Mouse (Mus musculus) midbrain, embryonic 11.5 days (tissue): ENCODE measurements at regions not wholly inside any gene's neighbourhood (a gene's known extent, or its start where the extent isn't known, plus 50 kb on each side); places are given as distances from the start of the nearest gene placed in this dataset.

ENCODE experiments used
- ATAC-seq: fragments of 200-750 bp; cut with Nextera tagmentation; 2 replicates; pipeline ENCODE4 v1.8.0; 2017; ENCODE audit warnings: moderate TSS enrichment, moderate library complexity; ENCODE audit not compliant: low FRiP score
- DNase-seq: peaks from one replicate; pipeline ENCODE4 v3.0.0; 2015; ENCODE audit warnings: low spot score; ENCODE audit errors: missing footprints
- H3K27ac ChIP-seq: fragments of 300-500 bp; sonication (generic); 2 replicates; pipeline ENCODE4 v1.5.1; 2014; ENCODE audit warnings: low read depth, low read length
- H3K27me3 ChIP-seq: fragments of 300-500 bp; sonication (generic); 2 replicates; pipeline ENCODE4 v1.6.1; 2014; ENCODE audit warnings: mild to moderate bottlenecking, low read length, moderate library complexity, mixed read lengths; ENCODE audit not compliant: control insufficient read depth, insufficient read depth
- H3K36me3 ChIP-seq: fragments of 300-500 bp; sonication (generic); 2 replicates; pipeline ENCODE4 v1.6.1; 2014; ENCODE audit warnings: mild to moderate bottlenecking, low read length, moderate library complexity, mixed read lengths; ENCODE audit not compliant: control insufficient read depth, insufficient read depth
- H3K4me1 ChIP-seq: fragments of 300-500 bp; sonication (generic); 2 replicates; pipeline ENCODE4 v1.6.1; 2014; ENCODE audit warnings: low read length; ENCODE audit not compliant: control insufficient read depth, insufficient read depth
- H3K4me2 ChIP-seq: fragments of 300-500 bp; sonication (generic); 2 replicates; pipeline ENCODE4 v1.6.1; 2014; ENCODE audit warnings: mild to moderate bottlenecking, moderate library complexity
- H3K4me3 ChIP-seq: fragments of 300-500 bp; sonication (generic); 2 replicates; pipeline ENCODE4 v1.5.1; 2014; ENCODE audit warnings: low read depth, low read length
- H3K9ac ChIP-seq: fragments of 300-500 bp; sonication (generic); 2 replicates; pipeline ENCODE4 v1.6.1; 2014; ENCODE audit warnings: low read length
- H3K9me3 ChIP-seq: fragments of 300-500 bp; sonication (generic); 2 replicates; pipeline ENCODE4 v1.6.1; 2016; ENCODE audit warnings: low read length; ENCODE audit not compliant: control insufficient read depth
- WGBS: fragments of 180-500 bp; shearing (Covaris S2); extraction: QIAGEN DNeasy Blood & Tissue Kit; methylation state at CpG from one replicate; pipeline ENCODE4 v1.1.7; 2014; 5-methylcytosine and 5-hydroxymethylcytosine counted together

- H3K4me1 ChIP-seq = 0 out of 2 replicates have a peak, but pooled peaks cover 3% of the 10 kb centered on the region
- no peak overlapping the region for H3K4me2 ChIP-seq
- WGBS = 93% methylated on average over 4 of the region's 4 CpGs
- ATAC-seq (no peak), DNase-seq (peak; percentile 78)
- no peaks in the 10 kb centered on the region for H3K9me3 ChIP-seq
- no peaks in the 10 kb centered on the region for H3K27me3 ChIP-seq
- H3K9ac ChIP-seq = no peak overlapping the region
- no peak overlapping the region for H3K27ac ChIP-seq
- H3K4me3 ChIP-seq = no peak overlapping the region
- H3K36me3 ChIP-seq = no peaks in the 10 kb centered on the region
These were observed 197.1 kb downstream of the Gm13691 start for GRCm38 (mm10) chr2:84187456-84187855.

DNA sequence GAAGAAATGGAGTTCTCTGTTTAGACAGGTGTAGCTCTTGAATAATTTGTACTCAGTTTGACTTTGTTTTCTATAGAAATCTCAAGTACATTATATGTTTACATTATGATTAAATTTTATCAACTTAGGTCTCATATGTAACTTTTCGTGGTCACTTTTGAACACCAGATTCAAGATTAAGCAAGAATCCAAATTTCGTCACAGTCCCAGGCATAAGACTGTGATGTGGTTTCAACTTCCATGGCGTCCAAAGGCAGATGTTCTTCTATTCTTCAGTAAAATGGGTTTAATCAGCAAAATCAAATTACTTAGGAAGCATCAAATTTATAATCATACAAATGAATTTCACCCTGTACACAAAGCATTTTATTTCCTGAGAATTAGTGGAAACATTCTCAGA is 198.9 kb downstream of the Gm13691 start:
- no peak overlapping the region for H3K4me2 ChIP-seq
- no peak for DNase-seq
- WGBS = 82% methylated on average over 3 of the region's 3 CpGs
- H3K27ac ChIP-seq = no peak overlapping the region
- no peak overlapping the region for H3K9ac ChIP-seq
- H3K9me3 ChIP-seq = no peaks in the 10 kb centered on the region
- H3K27me3 ChIP-seq = no peaks in the 10 kb centered on the region
- ATAC-seq = no peak
- no peaks in the 10 kb centered on the region for H3K36me3 ChIP-seq
- H3K4me1 ChIP-seq = 0 out of 2 replicates have a peak, but pooled peaks cover 3% of the 10 kb centered on the region
- H3K4me3 ChIP-seq = no peak overlapping the region

- 82% methylated on average over 1 of the region's 1 CpGs for WGBS
- Histone ChIP-seq H3K36me3 (no peaks in the 10 kb centered on the region), H3K27me3 (no peaks in the 10 kb centered on the region)
These were observed 208.1 kb downstream of the Calcrl start for GRCm38 (mm10) chr2:84217116-84217515.

GRCm38 (mm10) chr2:84222049-84222448 is 203.2 kb downstream of the Calcrl start:
- DNase-seq (peak; percentile 14), ATAC-seq (no peak)
- no peaks in the 10 kb centered on the region for H3K36me3 ChIP-seq
- H3K4me3 ChIP-seq = no peak overlapping the region
- 88% methylated on average over 1 of the region's 1 CpGs for WGBS
- no peaks in the 10 kb centered on the region for H3K4me1 ChIP-seq
- no peak overlapping the region for H3K4me2 ChIP-seq
- no peaks in the 10 kb centered on the region for H3K9me3 ChIP-seq
- H3K9ac ChIP-seq = no peak overlapping the region
- H3K27ac ChIP-seq = no peak overlapping the region
- no peaks in the 10 kb centered on the region for H3K27me3 ChIP-seq

More at GRCm38 (mm10) chr2:84217116-84217515, 208.1 kb downstream of the Calcrl start:
- DNase-seq (peak; percentile 44), ATAC-seq (no peak)
- H3K27ac ChIP-seq = no peak overlapping the region
- no peaks in the 10 kb centered on the region for H3K9me3 ChIP-seq
- H3K4me2 ChIP-seq = no peak overlapping the region
- H3K4me3 ChIP-seq = no peak overlapping the region
- no peak overlapping the region for H3K9ac ChIP-seq
- H3K4me1 ChIP-seq = no peaks in the 10 kb centered on the region

- Histone ChIP-seq H3K9me3 (no peaks in the 10 kb centered on the region), H3K27me3 (no peaks in the 10 kb centered on the region), H3K27ac (no peak overlapping the region), H3K36me3 (no peaks in the 10 kb centered on the region), H3K4me2 (no peak overlapping the region), H3K9ac (no peak overlapping the region), H3K4me3 (no peak overlapping the region), H3K4me1 (no peaks in the 10 kb centered on the region)
- no peak for ATAC-seq
- WGBS = 89% methylated on average over 3 of the region's 3 CpGs
- no peak for DNase-seq
These were observed 195.4 kb downstream of the Calcrl start for GRCm38 (mm10) chr2:84229777-84230176.

- Histone ChIP-seq H3K4me3 (no peak overlapping the region), H3K36me3 (no peaks in the 10 kb centered on the region), H3K4me1 (no peaks in the 10 kb centered on the region), H3K4me2 (no peak overlapping the region), H3K9me3 (no peaks in the 10 kb centered on the region), H3K27me3 (no peaks in the 10 kb centered on the region), H3K9ac (no peak overlapping the region), H3K27ac (no peak overlapping the region)
- DNase-seq = peak; percentile 64
- no peak for ATAC-seq
- WGBS = 68% methylated on average over 4 of the region's 4 CpGs
These were observed 189.6 kb downstream of the Calcrl start for GRCm38 (mm10) chr2:84235641-84236040.

GRCm38 (mm10) chr2:84241244-84241643 is 184.0 kb downstream of the Calcrl start:
- H3K4me1 ChIP-seq = 0 out of 2 replicates have a peak, but pooled peaks cover 2% of the 10 kb centered on the region
- no peaks in the 10 kb centered on the region; the same call in 1 of the 2 replicates for H3K27me3 ChIP-seq
- H3K27ac ChIP-seq = no peak overlapping the region
- H3K36me3 ChIP-seq = no peaks in the 10 kb centered on the region
- 18% methylated on average over 4 of the region's 4 CpGs for WGBS
- no peak overlapping the region for H3K4me3 ChIP-seq
- no peak overlapping the region for H3K9ac ChIP-seq
- DNase-seq = peak; percentile 86
- H3K4me2 ChIP-seq = no peak overlapping the region
- no peaks in the 10 kb centered on the region for H3K9me3 ChIP-seq
- ATAC-seq = no peak; the same call in 1 of the 2 replicates

DNA sequence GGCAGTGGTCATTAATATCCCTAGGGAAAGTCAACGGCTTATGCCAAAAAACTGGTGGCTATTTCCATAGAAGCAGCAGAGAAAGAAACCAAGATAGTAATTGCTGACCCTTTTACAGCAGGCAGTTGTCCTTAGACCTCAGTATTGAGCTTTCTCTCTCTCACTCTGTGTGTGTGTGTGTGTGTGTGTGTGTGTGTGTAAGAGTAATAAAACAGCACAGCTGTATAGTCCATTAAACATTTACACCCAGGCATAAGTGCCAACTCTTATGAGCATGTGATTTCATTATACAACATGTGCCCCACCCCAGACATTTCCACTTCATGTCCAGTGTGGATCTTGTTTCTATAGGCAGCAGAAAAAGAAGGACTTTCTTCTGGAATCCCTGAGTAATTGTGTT is 183.2 kb downstream of the Calcrl start:
- 34% methylated on average over 1 of the region's 1 CpGs for WGBS
- H3K9ac ChIP-seq = no peak overlapping the region
- H3K27ac ChIP-seq = no peak overlapping the region

DNA sequence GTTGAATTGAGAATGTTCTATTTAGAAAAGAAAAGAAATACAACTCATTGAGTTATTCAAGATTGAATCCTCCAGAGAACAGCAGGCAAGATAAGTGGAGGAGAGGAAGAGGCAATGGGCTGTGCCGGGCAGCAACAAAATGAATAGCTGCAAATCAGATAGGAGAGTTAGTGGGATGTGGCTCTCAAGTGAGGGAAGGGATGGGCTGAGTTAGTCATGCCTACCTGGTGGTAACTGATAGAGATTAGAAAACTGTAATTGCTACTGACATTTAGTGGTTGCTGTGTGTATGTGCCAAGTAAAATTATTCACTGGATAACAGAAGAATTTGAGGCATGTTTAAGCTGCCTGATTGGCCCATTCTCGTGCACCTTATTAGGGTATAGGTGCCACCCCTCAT is 179.3 kb downstream of the Calcrl start:
- Histone ChIP-seq H3K4me1 (0 out of 2 replicates have a peak, but pooled peaks cover 2% of the 10 kb centered on the region), H3K4me2 (no peak overlapping the region), H3K4me3 (no peak overlapping the region), H3K27me3 (no peaks in the 10 kb centered on the region; the same call in 1 of the 2 replicates), H3K27ac (no peak overlapping the region), H3K9me3 (no peaks in the 10 kb centered on the region), H3K9ac (no peak overlapping the region), H3K36me3 (no peaks in the 10 kb centered on the region)
- 78% methylated on average over 2 of the region's 2 CpGs for WGBS
- ATAC-seq (no peak), DNase-seq (no peak)

More for the DNA sequence above, 183.2 kb downstream of the Calcrl start:
- Histone ChIP-seq H3K4me2 (no peak overlapping the region), H3K9me3 (no peaks in the 10 kb centered on the region), H3K4me3 (no peak overlapping the region), H3K27me3 (no peaks in the 10 kb centered on the region; the same call in 1 of the 2 replicates), H3K36me3 (no peaks in the 10 kb centered on the region), H3K4me1 (0 out of 2 replicates have a peak, but pooled peaks cover 2% of the 10 kb centered on the region)
- peak; percentile 66; the same call in 1 of the 2 replicates for ATAC-seq
- DNase-seq = no peak
